Mouse (Mus musculus): ENCODE results near the gene Baz2b. TPM values are rescaled to one million over a fixed set of nuclear protein-coding genes. Genes with fewer than 3 reads are reported as not detected.

Gene Baz2b
- polyA plus RNA-seq, 1 experiment: 15.0 TPM

DNA sequence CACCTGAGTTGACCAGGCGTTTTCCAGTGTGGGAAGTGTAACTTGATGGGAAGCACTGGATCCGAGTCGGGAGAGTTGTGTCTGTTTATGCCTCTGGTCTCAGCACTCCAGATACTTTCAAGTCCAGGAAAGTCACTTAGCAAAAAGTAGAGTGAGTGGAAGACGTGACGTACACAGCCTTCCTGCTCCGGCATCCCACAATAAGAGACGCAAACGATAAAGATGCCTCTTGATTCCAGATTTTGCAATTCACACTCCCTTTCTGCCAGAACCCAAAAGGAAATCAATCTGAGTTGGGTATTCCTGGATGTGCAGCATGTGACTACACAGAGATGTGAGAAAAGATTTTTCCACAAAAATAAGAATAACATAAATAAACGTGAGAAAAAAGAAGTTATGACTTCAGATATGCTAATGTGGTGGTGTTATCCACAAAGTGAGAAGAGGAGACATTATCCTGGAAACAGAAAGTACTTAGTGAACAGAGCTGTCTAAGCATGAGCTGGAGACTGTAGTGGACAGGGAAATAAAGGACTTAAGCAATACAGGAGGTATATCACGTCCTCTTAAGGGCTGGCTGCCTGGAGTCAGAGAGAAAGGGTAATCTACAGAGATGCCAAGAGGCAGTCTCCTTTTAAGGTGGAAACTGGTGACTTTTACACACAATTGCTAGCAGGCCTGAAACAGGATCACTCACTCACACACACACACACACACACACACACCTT, 154.7 kb downstream of the Baz2b start:
- 89% methylated on average over 10 of the region's 10 CpGs for WGBS
- no peak for DNase-seq

DNA sequence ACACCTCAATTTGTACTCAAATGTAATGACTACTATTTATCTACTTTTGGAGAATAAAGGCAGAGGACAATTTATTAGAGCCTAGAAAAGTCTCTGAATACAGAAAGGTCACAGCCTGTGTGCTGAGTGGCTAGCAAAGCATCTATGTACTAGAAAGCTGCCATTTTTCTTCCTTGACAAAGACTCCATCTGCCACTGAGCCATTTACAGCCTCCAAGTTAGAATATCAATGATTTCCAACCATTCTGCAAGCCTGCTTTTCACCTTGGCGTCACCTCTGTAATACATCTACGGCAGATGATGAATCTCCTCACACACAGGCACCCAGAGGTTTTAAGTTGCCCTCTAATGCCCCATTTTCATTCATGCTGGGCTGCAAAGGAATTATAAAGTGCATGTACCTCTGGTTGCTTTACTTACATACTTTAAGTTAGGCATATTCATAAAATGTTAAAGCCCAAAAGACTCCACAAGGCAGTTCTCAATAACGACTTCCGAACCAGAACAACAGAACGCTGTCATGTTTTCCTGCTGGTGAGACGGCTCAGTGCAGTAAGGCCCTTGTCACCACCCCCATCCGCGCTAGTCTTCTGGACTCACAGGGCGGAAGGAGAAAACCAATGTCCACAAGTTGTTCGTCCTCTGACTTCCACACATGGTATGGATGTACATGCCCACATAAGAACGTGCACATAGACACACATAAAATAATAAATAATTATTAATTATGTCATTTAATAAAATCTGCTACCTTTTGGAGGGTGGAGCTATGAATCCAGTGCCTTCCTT, 156.2 kb downstream of the Baz2b start:
- Histone ChIP-seq H3K27me3 (replicated peaks; ENCODE audit: control insufficient read depth, insufficient read depth, low read length) (no peaks in the 10 kb centered on the region), H3K27ac (ENCODE audit: insufficient read depth, low read depth, low read length) (no peak overlapping the region), H3K4me3 (ENCODE audit: insufficient read depth, low read depth, low read length) (no peak overlapping the region), H3K4me1 (ENCODE audit: control insufficient read depth, insufficient read depth, low read length) (no peaks in the 10 kb centered on the region; the same call in 1 of the 2 replicates), H3K36me3 (ENCODE audit: control insufficient read depth, insufficient read depth, low read length) (no peaks in the 10 kb centered on the region)
- TF ChIP-seq POLR2A (IDR thresholded peaks at IDR 0.05; ENCODE audit: low read depth, low read length) (no peak), CTCF (conservative IDR thresholded peaks at IDR 0.05; ENCODE audit: insufficient read depth, insufficient read length, low read depth, low read length) (no peak)
- no peak for DNase-seq
- 88% methylated on average over 11 of the region's 11 CpGs for WGBS

More for the DNA sequence above, 154.7 kb downstream of the Baz2b start:
- TF ChIP-seq CTCF (conservative IDR thresholded peaks at IDR 0.05; ENCODE audit: insufficient read depth, insufficient read length, low read depth, low read length) (no peak), POLR2A (IDR thresholded peaks at IDR 0.05; ENCODE audit: low read depth, low read length) (no peak)
- Histone ChIP-seq H3K4me3 (ENCODE audit: insufficient read depth, low read depth, low read length) (no peak overlapping the region), H3K4me1 (ENCODE audit: control insufficient read depth, insufficient read depth, low read length) (no peaks in the 10 kb centered on the region; the same call in 1 of the 2 replicates), H3K27ac (ENCODE audit: insufficient read depth, low read depth, low read length) (no peak overlapping the region), H3K27me3 (replicated peaks; ENCODE audit: control insufficient read depth, insufficient read depth, low read length) (no peaks in the 10 kb centered on the region), H3K36me3 (ENCODE audit: control insufficient read depth, insufficient read depth, low read length) (no peaks in the 10 kb centered on the region)

DNA sequence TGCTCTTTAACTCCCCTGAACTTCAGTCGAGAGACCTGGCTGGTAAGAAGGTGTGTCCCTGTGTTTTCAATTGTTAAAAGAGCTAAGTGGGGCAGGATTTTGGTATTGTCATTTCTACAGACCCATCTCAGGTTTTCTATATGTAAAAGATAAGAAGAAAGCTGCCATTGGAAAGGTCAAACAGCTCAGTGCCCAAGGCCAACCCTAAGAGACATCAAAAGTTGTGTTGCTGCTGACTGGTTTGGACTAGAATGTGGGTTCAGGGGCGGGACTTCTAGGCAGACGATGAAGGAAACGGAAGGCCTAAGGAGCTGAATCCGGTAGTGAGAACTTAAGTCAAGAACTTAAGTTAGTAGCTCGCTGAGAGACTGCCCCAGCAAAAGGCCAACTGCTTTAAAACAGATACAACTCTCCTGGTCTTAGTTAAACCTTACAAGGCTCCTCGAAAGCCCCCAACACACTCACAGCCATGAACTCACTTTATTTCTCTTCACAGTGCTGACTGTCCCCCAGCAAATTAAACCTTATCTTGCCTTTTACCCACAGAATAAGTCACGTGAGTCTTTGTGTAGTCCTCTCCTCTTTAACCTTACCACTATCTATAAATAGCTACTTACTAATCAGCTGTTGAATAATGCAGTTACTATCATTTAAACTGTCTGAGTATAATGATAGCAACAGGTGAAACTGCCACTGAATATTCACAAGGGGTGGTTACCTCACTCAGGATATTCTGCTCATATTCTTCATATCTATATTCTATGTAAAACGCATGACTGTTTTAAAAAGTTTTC, 158.8 kb downstream of the Baz2b start:
- no peak for DNase-seq
- TF ChIP-seq POLR2A (IDR thresholded peaks at IDR 0.05; ENCODE audit: low read depth, low read length): no peak
- peaks cover 2% of the 10 kb centered on the region; the same call in 1 of the 2 replicates for H3K4me1 ChIP-seq (ENCODE audit: control insufficient read depth, insufficient read depth, low read length)
- 83% methylated on average over 9 of the region's 9 CpGs for WGBS
- no peak overlapping the region for H3K4me3 ChIP-seq (ENCODE audit: insufficient read depth, low read depth, low read length)
- no peaks in the 10 kb centered on the region for H3K27me3 ChIP-seq (replicated peaks; ENCODE audit: control insufficient read depth, insufficient read depth, low read length)
- H3K36me3 ChIP-seq (ENCODE audit: control insufficient read depth, insufficient read depth, low read length): no peaks in the 10 kb centered on the region
- no peak overlapping the region for H3K27ac ChIP-seq (ENCODE audit: insufficient read depth, low read depth, low read length)

DNA sequence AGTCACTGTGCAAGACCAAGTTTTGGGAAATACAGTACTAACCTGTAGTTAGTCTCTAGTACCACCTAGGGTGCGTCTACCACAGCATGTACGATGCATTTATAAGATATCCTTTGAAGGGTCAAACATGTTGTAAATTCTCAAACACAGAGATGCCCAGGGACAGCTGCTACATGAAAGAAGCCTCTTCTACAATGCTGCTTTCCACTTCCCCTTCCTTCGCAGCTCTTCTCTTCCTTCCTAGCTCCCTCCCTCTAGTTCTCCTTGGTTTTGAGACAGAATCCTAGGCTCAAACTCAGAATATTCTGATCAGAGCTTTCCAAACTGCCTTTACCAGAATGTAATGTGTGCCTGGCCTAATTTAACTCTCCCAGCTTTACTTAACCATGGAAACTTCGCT, 159.8 kb downstream of the Baz2b start:
- 90% methylated on average over 4 of the region's 4 CpGs for WGBS
- peaks cover 2% of the 10 kb centered on the region; the same call in 1 of the 2 replicates for H3K4me1 ChIP-seq (ENCODE audit: control insufficient read depth, insufficient read depth, low read length)
- H3K36me3 ChIP-seq (ENCODE audit: control insufficient read depth, insufficient read depth, low read length): no peaks in the 10 kb centered on the region
- H3K27me3 ChIP-seq (replicated peaks; ENCODE audit: control insufficient read depth, insufficient read depth, low read length): no peaks in the 10 kb centered on the region
- H3K4me3 ChIP-seq (ENCODE audit: insufficient read depth, low read depth, low read length): no peak overlapping the region
- TF ChIP-seq CTCF (conservative IDR thresholded peaks at IDR 0.05; ENCODE audit: insufficient read depth, insufficient read length, low read depth, low read length) (no peak), POLR2A (IDR thresholded peaks at IDR 0.05; ENCODE audit: low read depth, low read length) (no peak)
- H3K27ac ChIP-seq (ENCODE audit: insufficient read depth, low read depth, low read length): no peak overlapping the region
- DNase-seq: no peak

DNA sequence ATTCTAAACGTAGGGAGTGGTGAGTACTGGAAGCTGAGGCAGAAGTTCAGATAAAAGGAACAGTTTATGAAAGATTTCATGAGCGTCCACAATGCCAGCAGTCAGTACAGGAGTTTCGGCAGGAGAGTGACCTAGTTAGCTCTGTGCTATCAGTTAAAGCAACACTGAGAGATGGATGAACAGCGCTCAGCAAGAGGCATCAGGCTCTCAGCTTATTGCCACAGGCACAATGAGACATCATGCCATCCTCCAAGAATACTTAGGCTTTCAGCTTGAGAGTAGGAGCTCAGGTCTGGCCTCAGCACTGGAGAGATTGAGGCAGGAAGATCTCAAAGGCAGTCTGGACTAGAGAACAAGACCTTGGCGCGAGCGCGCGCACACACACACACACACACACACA, 160.3 kb downstream of the Baz2b start:
- WGBS: 96% methylated on average over 9 of the region's 9 CpGs

DNA sequence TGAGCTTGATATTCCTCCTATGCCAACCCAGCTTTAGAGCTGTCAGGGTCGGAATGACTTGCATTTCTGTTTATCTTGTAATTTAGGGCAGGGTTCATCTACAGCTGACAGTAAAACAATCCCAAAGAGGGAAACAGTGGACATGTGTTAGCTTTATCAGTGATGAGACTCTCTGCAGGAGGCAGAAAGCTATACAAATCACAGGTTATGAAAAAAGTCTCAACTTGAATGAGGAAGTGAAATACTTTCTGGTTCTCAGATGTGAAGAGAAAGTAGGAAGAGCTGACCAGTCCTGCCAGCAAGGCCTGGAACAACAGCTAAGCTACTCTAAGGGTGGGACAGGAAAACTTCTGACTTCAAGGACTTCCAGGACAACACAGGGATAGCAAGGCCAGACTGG, 163.6 kb downstream of the Baz2b start:
- 31% methylated on average over 1 of the region's 1 CpGs for WGBS
- Histone ChIP-seq H3K27ac (ENCODE audit: insufficient read depth, low read depth, low read length) (no peak overlapping the region), H3K27me3 (replicated peaks; ENCODE audit: control insufficient read depth, insufficient read depth, low read length) (no peaks in the 10 kb centered on the region), H3K4me3 (ENCODE audit: insufficient read depth, low read depth, low read length) (no peak overlapping the region), H3K4me1 (ENCODE audit: control insufficient read depth, insufficient read depth, low read length) (peaks cover 2% of the 10 kb centered on the region; the same call in 1 of the 2 replicates), H3K36me3 (ENCODE audit: control insufficient read depth, insufficient read depth, low read length) (no peaks in the 10 kb centered on the region)
- no peak for TF ChIP-seq CTCF (conservative IDR thresholded peaks at IDR 0.05; ENCODE audit: insufficient read depth, insufficient read length, low read depth, low read length)
- no peak for TF ChIP-seq POLR2A (IDR thresholded peaks at IDR 0.05; ENCODE audit: low read depth, low read length)
- peak; percentile 42 for DNase-seq

More for the DNA sequence above, 160.3 kb downstream of the Baz2b start:
- no peaks in the 10 kb centered on the region for H3K36me3 ChIP-seq (ENCODE audit: control insufficient read depth, insufficient read depth, low read length)
- no peaks in the 10 kb centered on the region for H3K27me3 ChIP-seq (replicated peaks; ENCODE audit: control insufficient read depth, insufficient read depth, low read length)
- TF ChIP-seq POLR2A (IDR thresholded peaks at IDR 0.05; ENCODE audit: low read depth, low read length) (no peak), CTCF (conservative IDR thresholded peaks at IDR 0.05; ENCODE audit: insufficient read depth, insufficient read length, low read depth, low read length) (no peak)
- no peak overlapping the region for H3K4me3 ChIP-seq (ENCODE audit: insufficient read depth, low read depth, low read length)
- H3K27ac ChIP-seq (ENCODE audit: insufficient read depth, low read depth, low read length): no peak overlapping the region
- H3K4me1 ChIP-seq (ENCODE audit: control insufficient read depth, insufficient read depth, low read length): peaks cover 2% of the 10 kb centered on the region; the same call in 1 of the 2 replicates
- DNase-seq: no peak
